Mouse (Mus musculus) heart, embryonic 16.5 days (tissue): ENCODE results near the gene Kat6b. TPM values are rescaled to one million over a fixed set of nuclear protein-coding genes. Genes with fewer than 3 reads are reported as not detected.
"Not testable (repeated sequence)": the region's sequence is repeated elsewhere in the genome, so short reads cannot be mapped to it uniquely, and the experiment has no call there.

ENCODE experiments used
- ATAC-seq: fragments of 200-750 bp; cut with Nextera tagmentation; replicated peaks from 2 replicates; pipeline ENCODE4 v1.8.0; 2017; ENCODE audit warnings: moderate number of reproducible peaks; ENCODE audit not compliant: insufficient read depth, low FRiP score; ENCODE audit errors: extremely low read depth
- H3K27ac ChIP-seq: fragments of 300-500 bp; sonication (generic); 2 replicates; pipeline ENCODE4 v1.5.1; 2014; ENCODE audit warnings: mild to moderate bottlenecking, low read length, control low read depth, moderate library complexity
- H3K27me3 ChIP-seq: fragments of 300-500 bp; sonication (generic); 2 replicates; pipeline ENCODE4 v1.6.1; 2014; ENCODE audit warnings: low read length, mixed read lengths; ENCODE audit not compliant: control insufficient read depth, insufficient read depth
- H3K36me3 ChIP-seq: fragments of 300-500 bp; sonication (generic); 2 replicates; pipeline ENCODE4 v1.6.1; 2014; ENCODE audit not compliant: control insufficient read depth, insufficient read depth
- H3K4me1 ChIP-seq: fragments of 300-500 bp; sonication (generic); 2 replicates; pipeline ENCODE4 v1.6.1; 2014; ENCODE audit warnings: low read length, mixed read lengths; ENCODE audit not compliant: control insufficient read depth, insufficient read depth
- H3K4me2 ChIP-seq: fragments of 300-500 bp; sonication (generic); 2 replicates; pipeline ENCODE4 v1.6.1; 2014; ENCODE audit warnings: low read depth, mild to moderate bottlenecking, control low read depth, low read length
- H3K4me3 ChIP-seq: fragments of 300-500 bp; sonication (generic); 2 replicates; pipeline ENCODE4 v1.5.1; 2014; ENCODE audit warnings: mild to moderate bottlenecking, control low read depth, low read length
- H3K9ac ChIP-seq: fragments of 300-500 bp; sonication (generic); 2 replicates; pipeline ENCODE4 v1.6.1; 2014; ENCODE audit warnings: low read length, control low read depth
- H3K9me3 ChIP-seq: fragments of 300-500 bp; sonication (generic); replicated peaks from 2 replicates; pipeline ENCODE4 v1.6.1; 2016; ENCODE audit warnings: low read length; ENCODE audit not compliant: control insufficient read depth
- WGBS: fragments of 180-500 bp; shearing (Covaris S2); extraction: QIAGEN DNeasy Blood & Tissue Kit; methylation state at CpG from one replicate; pipeline ENCODE4 v1.1.7; 2014; 5-methylcytosine and 5-hydroxymethylcytosine counted together
- polyA plus RNA-seq: library from polyadenylated mRNA; unstranded; fragments of >200 nt; fragmentation: Nextera tagmentation; extraction: Ambion mirVana; gene quantifications from 2 replicates; pipeline ENCODE4 v1.2.1, GENCODE M21; 2015

The Kat6b gene
- polyA plus RNA-seq, 1 experiment from 2014 or later = 9.4 TPM

DNA sequence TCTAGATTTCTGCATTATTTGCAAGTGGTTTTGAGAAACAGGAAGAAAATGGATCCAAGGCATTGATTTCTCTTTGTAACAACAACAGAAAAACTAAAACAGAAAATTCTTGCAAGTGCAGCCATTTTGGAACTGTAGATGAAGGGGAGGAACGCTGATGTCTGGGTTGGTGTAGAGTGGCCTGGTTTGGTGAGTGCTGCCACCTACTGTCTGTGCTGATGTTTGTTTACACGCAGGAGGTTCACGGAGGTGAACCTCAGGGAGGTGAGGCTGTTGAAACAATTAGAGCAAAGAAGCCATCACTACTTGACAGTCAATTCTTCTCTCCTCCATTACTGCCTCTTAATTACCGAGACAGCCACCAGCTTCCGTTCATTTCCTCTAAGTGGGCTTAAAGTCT, 178.4 kb downstream of the Kat6b start:
- no peaks in the 10 kb centered on the region for H3K27me3 ChIP-seq
- peak overlapping the region; percentile 28; the same call in 1 of the 2 replicates for H3K9ac ChIP-seq
- H3K4me1 ChIP-seq = peaks cover 16% of the 10 kb centered on the region
- peak overlapping the region; percentile 23; the same call in 1 of the 2 replicates for H3K4me3 ChIP-seq
- 25% methylated on average over 5 of the region's 5 CpGs for WGBS
- H3K9me3 ChIP-seq = no peaks in the 10 kb centered on the region
- peak overlapping the region; percentile 83 for H3K27ac ChIP-seq
- peaks cover 21% of the 10 kb centered on the region for H3K36me3 ChIP-seq
- peak overlapping the region; percentile 57 for H3K4me2 ChIP-seq
- peak; percentile 81 for ATAC-seq

GRCm38 (mm10) chr14:21662465-21663142, 181.4 kb downstream of the Kat6b start:
- Histone ChIP-seq H3K9ac (no peak overlapping the region), H3K4me2 (no peak overlapping the region), H3K4me1 (peaks cover 10% of the 10 kb centered on the region), H3K36me3 (peaks cover 30% of the 10 kb centered on the region), H3K27me3 (no peaks in the 10 kb centered on the region), H3K4me3 (no peak overlapping the region), H3K9me3 (no peaks in the 10 kb centered on the region), H3K27ac (no peak overlapping the region)
- no peak for ATAC-seq
- WGBS = 75% methylated on average over 8 of the region's 8 CpGs

DNA sequence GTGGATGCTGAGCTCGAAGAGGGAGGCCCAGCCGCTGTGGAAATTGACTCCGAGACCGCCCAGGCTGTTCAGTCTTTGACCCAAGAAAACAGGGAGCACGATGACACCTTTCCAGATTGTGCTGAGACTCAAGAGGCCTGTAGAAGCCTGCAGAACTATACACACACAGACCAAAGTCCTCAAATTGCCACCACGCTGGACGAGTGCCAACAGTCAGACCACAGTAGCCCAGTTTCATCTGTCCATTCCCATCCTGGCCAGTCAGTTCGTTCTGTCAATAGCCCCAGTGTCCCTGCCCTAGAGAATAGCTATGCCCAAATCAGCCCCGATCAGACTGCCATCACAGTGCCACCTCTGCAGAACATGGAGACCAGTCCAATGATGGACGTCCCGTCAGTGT, 188.0 kb downstream of the Kat6b start:
- H3K27me3 ChIP-seq = no peaks in the 10 kb centered on the region
- no peak overlapping the region for H3K27ac ChIP-seq
- no peak for ATAC-seq
- no peaks in the 10 kb centered on the region for H3K9me3 ChIP-seq
- H3K9ac ChIP-seq = no peak overlapping the region
- peaks cover 31% of the 10 kb centered on the region for H3K36me3 ChIP-seq
- H3K4me3 ChIP-seq = no peak overlapping the region
- no peak overlapping the region for H3K4me2 ChIP-seq
- H3K4me1 ChIP-seq = peaks cover 2% of the 10 kb centered on the region
- WGBS = 85% methylated on average over 11 of the region's 11 CpGs

GRCm38 (mm10) chr14:21669633-21670421, 188.6 kb downstream of the Kat6b start:
- peak; percentile 53 for ATAC-seq

GRCm38 (mm10) chr14:21670422-21671006, 189.3 kb downstream of the Kat6b start:
- not testable (repeated sequence) for H3K27ac ChIP-seq, H3K9me3 ChIP-seq, ATAC-seq, H3K4me2 ChIP-seq, H3K9ac ChIP-seq, H3K27me3 ChIP-seq, H3K4me1 ChIP-seq, H3K4me3 ChIP-seq
- H3K36me3 ChIP-seq = peaks cover 26% of the 10 kb centered on the region
- 92% methylated on average over 15 of the region's 15 CpGs for WGBS

More at GRCm38 (mm10) chr14:21669633-21670421, 188.6 kb downstream of the Kat6b start:
- Histone ChIP-seq H3K4me3 (no peak overlapping the region), H3K36me3 (peaks cover 26% of the 10 kb centered on the region), H3K27ac (no peak overlapping the region), H3K4me1 (peaks cover 6% of the 10 kb centered on the region), H3K4me2 (no peak overlapping the region), H3K27me3 (no peaks in the 10 kb centered on the region), H3K9me3 (no peaks in the 10 kb centered on the region), H3K9ac (no peak overlapping the region)
- 74% methylated on average over 11 of the region's 11 CpGs for WGBS

DNA sequence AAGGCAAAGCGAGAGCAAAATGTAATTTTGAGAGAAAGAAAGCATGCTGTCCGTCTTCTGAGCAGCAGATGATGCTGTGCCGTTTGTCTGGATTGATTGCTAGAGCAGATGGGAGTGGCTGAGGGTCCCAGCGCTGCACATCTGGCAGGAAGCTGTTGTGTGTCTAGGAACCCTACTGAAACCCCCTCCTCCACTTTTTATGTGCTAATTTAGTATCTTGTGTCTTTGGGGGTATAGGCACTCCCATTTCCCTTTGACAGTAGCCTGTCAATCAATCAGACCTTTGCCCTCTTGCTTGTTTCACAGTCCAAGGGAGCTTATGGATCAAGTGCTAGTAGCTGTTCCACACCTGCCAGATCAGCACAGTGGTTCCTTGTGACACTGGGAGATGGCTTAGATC, 191.9 kb downstream of the Kat6b start:
- ATAC-seq = no peak
- 81% methylated on average over 4 of the region's 4 CpGs for WGBS
- H3K36me3 ChIP-seq = peaks cover 18% of the 10 kb centered on the region

DNA sequence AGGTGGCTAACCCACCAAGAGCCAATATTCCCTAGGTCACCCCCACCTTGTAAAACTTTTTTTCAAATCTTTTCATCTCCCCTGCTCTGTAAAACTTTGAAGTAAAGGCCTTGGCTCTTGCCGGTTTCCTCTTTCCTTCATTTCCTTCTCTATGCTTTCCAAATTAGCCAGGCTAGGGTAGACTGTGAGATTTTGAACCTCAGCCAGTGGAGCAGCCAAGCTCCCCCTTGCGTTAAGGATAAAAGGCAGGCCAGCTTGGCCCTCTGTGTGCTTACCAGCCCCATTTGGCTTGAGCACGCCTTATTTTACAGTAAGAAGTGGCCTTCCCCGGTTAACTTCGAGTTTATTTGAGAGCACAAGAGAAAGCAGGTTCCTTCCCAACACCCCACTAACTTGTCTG, 193.2 kb downstream of the Kat6b start:
- H3K4me3 ChIP-seq = no peak overlapping the region
- H3K4me1 ChIP-seq = peaks cover 14% of the 10 kb centered on the region
- H3K27me3 ChIP-seq = no peaks in the 10 kb centered on the region
- no peak overlapping the region for H3K27ac ChIP-seq
- H3K36me3 ChIP-seq = peaks cover 7% of the 10 kb centered on the region
- 51% methylated on average over 5 of the region's 5 CpGs for WGBS
- no peak overlapping the region for H3K4me2 ChIP-seq
- no peak overlapping the region for H3K9ac ChIP-seq
- no peak for ATAC-seq
- H3K9me3 ChIP-seq = no peaks in the 10 kb centered on the region

More for the DNA sequence above, 191.9 kb downstream of the Kat6b start:
- Histone ChIP-seq H3K27ac (no peak overlapping the region), H3K4me1 (peaks cover 12% of the 10 kb centered on the region), H3K4me2 (no peak overlapping the region), H3K9ac (no peak overlapping the region), H3K4me3 (no peak overlapping the region), H3K27me3 (no peaks in the 10 kb centered on the region), H3K9me3 (no peaks in the 10 kb centered on the region)

- Histone ChIP-seq H3K4me1 (peaks cover 25% of the 10 kb centered on the region), H3K9me3 (no peaks in the 10 kb centered on the region), H3K4me3 (no peak overlapping the region), H3K27ac (no peak overlapping the region), H3K4me2 (no peak overlapping the region), H3K9ac (no peak overlapping the region), H3K36me3 (no peaks in the 10 kb centered on the region), H3K27me3 (no peaks in the 10 kb centered on the region)
- WGBS = 79% methylated on average over 2 of the region's 2 CpGs
- no peak for ATAC-seq
Observed at GRCm38 (mm10) chr14:21676223-21676622, 195.0 kb downstream of the Kat6b start.
